Mouse (Mus musculus) ES-Bruce4 (cell line): ENCODE data around the gene Gm10553.
"Not testable (repeated sequence)": the region's sequence is repeated elsewhere in the genome, so short reads cannot be mapped to it uniquely, and the experiment has no call there.

Source experiments
- CTCF ChIP-seq: IDR thresholded peaks from one replicate; pipeline ENCODE4 v1.8.1; 2011; ENCODE audit warnings: low read depth, low read length
- EP300 ChIP-seq: IDR thresholded peaks from 2 replicates; pipeline ENCODE4 v1.6.1; 2011; ENCODE audit warnings: low read depth, low read length; ENCODE audit not compliant: insufficient read depth
- POLR2A ChIP-seq: IDR thresholded peaks from one replicate; pipeline ENCODE4 v1.8.1; 2011; ENCODE audit warnings: low read length; ENCODE audit not compliant: insufficient read depth

GRCm38 (mm10) chr1:85111572-85111971 lies 11.6 kb downstream of the Gm10553 start:
- not testable (repeated sequence) for TF ChIP-seq POLR2A, CTCF, EP300
